9 mouse cellular contexts compared by ENCODE assay signal in the genomic region with DNA sequence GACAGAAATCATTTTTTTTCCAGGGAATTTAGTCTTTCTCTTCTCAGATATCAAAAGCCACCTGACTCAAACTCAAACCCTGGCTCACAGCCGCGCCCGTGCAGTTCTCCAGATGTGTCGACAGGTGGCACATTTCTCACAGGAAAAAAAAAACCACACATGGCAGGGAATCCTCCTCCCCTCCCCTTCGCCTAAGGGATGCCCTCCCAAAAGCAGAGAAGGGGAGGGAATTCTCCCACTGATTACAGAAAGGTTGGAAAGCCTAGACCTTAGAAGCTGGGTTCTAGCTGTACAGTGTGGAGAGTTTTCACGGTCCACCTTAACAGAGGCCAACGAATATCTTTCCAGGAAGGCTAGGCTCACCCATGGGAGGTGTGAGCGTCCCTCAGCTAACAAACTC. TPM values are rescaled to one million over a fixed set of nuclear protein-coding genes. Genes with fewer than 3 reads are reported as not detected.
DNase-seq lines count a peak whose midpoint lies in the region; ATAC-seq and TF ChIP-seq lines count a peak whose summit lies in the region.
"Had no signal": no experiment of that assay in that cellular context is flagged by ENCODE, and none has a peak within 500 bp of the region (broad histone marks: within the 10 kb centered on the region; RNA-seq: fewer than 3 reads in every experiment).

No protein-coding gene starts in this region.

- intact Hi-C loops in heart, adult 2 months (cut with DNase I): loop anchor here (2.0 to 5.0 kb wide), 2 partner anchors 458 to 586 kb away; no protein-coding TSS in a partner anchor

- H3K79me2 ChIP-seq in heart, adult 2 months (replicated peaks; ENCODE audit: control insufficient read depth, insufficient read depth, low read length): no peaks in the 10 kb centered on the region

- TF ChIP-seq EP300 in heart, adult 2 months (IDR thresholded peaks at IDR 0.05; ENCODE audit: insufficient read depth, low read depth, low read length): no peak

- no peak overlapping the region for H3K27ac ChIP-seq in heart, adult 2 months
- H3K27ac ChIP-seq in testis, adult 2 months (ENCODE audit: control insufficient read depth, insufficient read depth, low read depth, low read length): no peak overlapping the region
- no peak overlapping the region for H3K27ac ChIP-seq in hindbrain, embryonic 14.5 days
- H3K27ac ChIP-seq in small intestine, adult 2 months (ENCODE audit: insufficient read depth, low read depth, low read length): no peak overlapping the region
- H3K27ac ChIP-seq: limb, embryonic 15.5 days had no signal

- H3K27me3 ChIP-seq in heart, adult 2 months (ENCODE audit: control insufficient read depth, insufficient read depth, low read length): peaks cover 14% of the 10 kb centered on the region
- peaks cover 4% of the 10 kb centered on the region for H3K27me3 ChIP-seq in testis, adult 2 months (ENCODE audit: control insufficient read depth, insufficient read depth, low read length)
- peaks cover 91% of the 10 kb centered on the region for H3K27me3 ChIP-seq in hindbrain, embryonic 14.5 days (ENCODE audit: control insufficient read depth, insufficient read depth, low read length)
- peaks cover 42% of the 10 kb centered on the region for H3K27me3 ChIP-seq in small intestine, adult 2 months (ENCODE audit: control insufficient read depth, insufficient read depth, low read length)

- peak in 1 of 2 experiments; percentile 24 for DNase-seq in heart, adult 2 months
- DNase-seq in heart, adult 8-10 months (ENCODE audit: low spot score): no peak
- no peak for DNase-seq in testis, postnatal 14 days (ENCODE audit: low spot score)
- peak; percentile 73 for DNase-seq in hindbrain, embryonic 14.5 days (ENCODE audit: low spot score)
- DNase-seq in frontal cortex, postnatal 10 days (ENCODE audit: low spot score in 2 of 2): no peak
- no peak for DNase-seq in urinary bladder, adult 18-20 months (ENCODE audit: low spot score in 2 of 2)

- no peaks in the 10 kb centered on the region for H3K4me1 ChIP-seq in heart, adult 2 months (ENCODE audit: control insufficient read depth, insufficient read depth, low read length)
- peaks cover 5% of the 10 kb centered on the region for H3K4me1 ChIP-seq in testis, adult 2 months (ENCODE audit: control insufficient read depth, insufficient read depth, low read length)
- no peaks in the 10 kb centered on the region for H3K4me1 ChIP-seq in hindbrain, embryonic 14.5 days (replicated peaks; ENCODE audit: control insufficient read depth, insufficient read depth, low read length)
- H3K4me1 ChIP-seq in small intestine, adult 2 months (ENCODE audit: control insufficient read depth, insufficient read depth, insufficient read length, low read length): no peaks in the 10 kb centered on the region

- ATAC-seq in hindbrain, embryonic 14.5 days (ENCODE audit: low FRiP score): peak; percentile 51; the same call in 1 of the 2 replicates

- no peak overlapping the region for H3K4me2 ChIP-seq in hindbrain, embryonic 14.5 days (replicated peaks)
- H3K4me2 ChIP-seq: limb, embryonic 15.5 days had no signal

- TF ChIP-seq POLR2A in heart, adult 2 months (IDR thresholded peaks at IDR 0.05; ENCODE audit: insufficient read depth, low read depth, low read length): no peak
- no peak for TF ChIP-seq POLR2A in testis, adult 2 months (IDR thresholded peaks at IDR 0.05; ENCODE audit: control insufficient read depth, low read depth, low read length)
- TF ChIP-seq POLR2A in small intestine, adult 2 months (IDR thresholded peaks at IDR 0.05; ENCODE audit: low read depth, low read length): no peak

- WGBS in heart, adult 2 months: 2% methylated on average over 8 of the region's 8 CpGs
- 2% methylated on average over 8 of the region's 8 CpGs for WGBS in hindbrain, embryonic 14.5 days
- 1% methylated on average over 8 of the region's 8 CpGs for WGBS in small intestine, adult 2 months

- no peak overlapping the region for H3K4me3 ChIP-seq in heart, adult 2 months
- H3K4me3 ChIP-seq in testis, adult 2 months (ENCODE audit: control insufficient read depth, low read depth, low read length): no peak overlapping the region
- H3K4me3 ChIP-seq in hindbrain, embryonic 14.5 days (replicated peaks; ENCODE audit: low read length): no peak overlapping the region
- H3K4me3 ChIP-seq in small intestine, adult 2 months (ENCODE audit: low read depth, low read length): no peak overlapping the region
- H3K4me3 ChIP-seq: limb, embryonic 15.5 days had no signal

- no peaks in the 10 kb centered on the region for H3K9me3 ChIP-seq in hindbrain, embryonic 14.5 days (ENCODE audit: control insufficient read depth, low read length)
- H3K9me3 ChIP-seq: limb, embryonic 15.5 days had no signal

- no peak overlapping the region for H3K9ac ChIP-seq in heart, adult 2 months (ENCODE audit: low read depth, low read length)
- H3K9ac ChIP-seq in hindbrain, embryonic 14.5 days: no peak overlapping the region
- H3K9ac ChIP-seq: limb, embryonic 15.5 days had no signal

- H3K36me3 ChIP-seq in heart, adult 2 months (ENCODE audit: control insufficient read depth, insufficient read depth, low read length): no peaks in the 10 kb centered on the region
- no peaks in the 10 kb centered on the region for H3K36me3 ChIP-seq in testis, adult 2 months (ENCODE audit: control insufficient read depth, insufficient read depth, low read length)
- H3K36me3 ChIP-seq in hindbrain, embryonic 14.5 days (replicated peaks; ENCODE audit: control insufficient read depth, insufficient read depth): no peaks in the 10 kb centered on the region
- no peaks in the 10 kb centered on the region for H3K36me3 ChIP-seq in small intestine, adult 2 months (ENCODE audit: control insufficient read depth, insufficient read depth, low read length)
- H3K36me3 ChIP-seq: limb, embryonic 15.5 days had no signal

- peak; percentile 78 for TF ChIP-seq CTCF in heart, adult 2 months (IDR thresholded peaks at IDR 0.05)
- peak; percentile 34; the same call in 1 of the 2 replicates for TF ChIP-seq CTCF in testis, adult 2 months (IDR thresholded peaks at IDR 0.05; ENCODE audit: control insufficient read depth, insufficient read depth, insufficient replicate concordance, low read depth, low read length)
- peak; percentile 58; the same call in 1 of the 2 replicates for TF ChIP-seq CTCF in small intestine, adult 2 months (IDR thresholded peaks at IDR 0.05; ENCODE audit: extremely low read depth, insufficient read length, insufficient replicate concordance, low read depth, low read length)

RNA-seq across cellular contexts. Expression of a gene that starts 7.6 kb away (rescaled TPM):
- total RNA-seq in heart, adult 2 months (2021): not detected
- not detected in 2 replicates for polyA plus RNA-seq in heart, adult 2 months (2012; rRNA removed)
- total RNA-seq in heart, adult 8-10 months (2022): not detected
- 0.04 TPM in 1 of 2 replicates, not detected in the other for polyA plus RNA-seq in testis, adult 2 months (2012; rRNA removed)
- 2.7 and 6.2 TPM in 2 replicates for polyA plus RNA-seq in hindbrain, embryonic 14.5 days (2014; fragmentation: Nextera tagmentation; extraction: Ambion mirVana)
- polyA plus RNA-seq in small intestine, adult 2 months (2012; rRNA removed): not detected in 2 replicates
